Mouse (Mus musculus): ENCODE data around the gene 4930507D05Rik. TPM values are rescaled to one million over a fixed set of nuclear protein-coding genes. Genes with fewer than 3 reads are reported as not detected.

The 4930507D05Rik gene
- polyA plus RNA-seq (2011; ENCODE audit: insufficient read depth, insufficient read length, low replicate concordance, missing spikeins): not detected in 2 replicates

- TF ChIP-seq POLR2A (IDR thresholded peaks at IDR 0.05; ENCODE audit: borderline replicate concordance, control insufficient read depth, low read depth, low read length) (peak; percentile 65; the same call in 1 of the 2 replicates), CTCF (IDR thresholded peaks at IDR 0.05; ENCODE audit: control insufficient read depth, insufficient read depth, low read length) (no peak)
- H3K27ac ChIP-seq (ENCODE audit: control insufficient read depth, insufficient read depth, low read depth, low read length, poor library complexity): peak within 1 kb of the TSS; percentile 95
- WGBS: under 1% methylated on average over 73 of the region's 73 CpGs
- peak within 1 kb of the TSS; percentile 95 for H3K4me3 ChIP-seq (replicated peaks; ENCODE audit: control insufficient read depth, low read depth, low read length)
- H3K4me1 ChIP-seq (ENCODE audit: control insufficient read depth, insufficient read depth, low read length): peaks cover 1% of the 10 kb centered on the region; the same call in 1 of the 2 replicates
Observed at GRCm38 (mm10) chr10:62449364-62450279, at the start of gene 4930507D05Rik, which contains the start of gene Supv3l1. 4930507D05Rik (plus strand) TSS chr10:62449489. Supv3l1 (minus strand) TSS chr10:62449738.

- TF ChIP-seq CTCF (IDR thresholded peaks at IDR 0.05; ENCODE audit: control insufficient read depth, insufficient read depth, low read length): no peak
- no peak for TF ChIP-seq POLR2A (IDR thresholded peaks at IDR 0.05; ENCODE audit: borderline replicate concordance, control insufficient read depth, low read depth, low read length)
- WGBS: 88% methylated on average over 19 of the region's 19 CpGs
- no peaks in the 10 kb centered on the region for H3K4me1 ChIP-seq (ENCODE audit: control insufficient read depth, insufficient read depth, low read length)
- no peak overlapping the region for H3K27ac ChIP-seq (ENCODE audit: control insufficient read depth, insufficient read depth, low read depth, low read length, poor library complexity)
- H3K4me3 ChIP-seq (replicated peaks; ENCODE audit: control insufficient read depth, low read depth, low read length): no peak overlapping the region
Observed at GRCm38 (mm10) chr10:62401641-62402111, 47.6 kb upstream of the 4930507D05Rik start.

GRCm38 (mm10) chr10:62404901-62405300, 44.4 kb upstream of the 4930507D05Rik start:
- TF ChIP-seq POLR2A (IDR thresholded peaks at IDR 0.05; ENCODE audit: borderline replicate concordance, control insufficient read depth, low read depth, low read length) (no peak), CTCF (IDR thresholded peaks at IDR 0.05; ENCODE audit: control insufficient read depth, insufficient read depth, low read length) (no peak)
- Histone ChIP-seq H3K4me3 (replicated peaks; ENCODE audit: control insufficient read depth, low read depth, low read length) (no peak overlapping the region), H3K4me1 (ENCODE audit: control insufficient read depth, insufficient read depth, low read length) (no peaks in the 10 kb centered on the region), H3K27ac (ENCODE audit: control insufficient read depth, insufficient read depth, low read depth, low read length, poor library complexity) (no peak overlapping the region)
- 60% methylated on average over 14 of the region's 14 CpGs for WGBS

GRCm38 (mm10) chr10:62410943-62411342, 38.3 kb upstream of the 4930507D05Rik start:
- Histone ChIP-seq H3K27ac (ENCODE audit: control insufficient read depth, insufficient read depth, low read depth, low read length, poor library complexity) (no peak overlapping the region), H3K4me3 (replicated peaks; ENCODE audit: control insufficient read depth, low read depth, low read length) (no peak overlapping the region), H3K4me1 (ENCODE audit: control insufficient read depth, insufficient read depth, low read length) (no peaks in the 10 kb centered on the region)
- 6% methylated on average over 5 of the region's 5 CpGs for WGBS
- no peak for TF ChIP-seq POLR2A (IDR thresholded peaks at IDR 0.05; ENCODE audit: borderline replicate concordance, control insufficient read depth, low read depth, low read length)
- TF ChIP-seq CTCF (IDR thresholded peaks at IDR 0.05; ENCODE audit: control insufficient read depth, insufficient read depth, low read length): peak; percentile 94

GRCm38 (mm10) chr10:62411431-62412410, 37.6 kb upstream of the 4930507D05Rik start:
- H3K4me1 ChIP-seq (ENCODE audit: control insufficient read depth, insufficient read depth, low read length): no peaks in the 10 kb centered on the region
- no peak for TF ChIP-seq CTCF (IDR thresholded peaks at IDR 0.05; ENCODE audit: control insufficient read depth, insufficient read depth, low read length)
- no peak for TF ChIP-seq POLR2A (IDR thresholded peaks at IDR 0.05; ENCODE audit: borderline replicate concordance, control insufficient read depth, low read depth, low read length)
- WGBS: 71% methylated on average over 19 of the region's 19 CpGs
- no peak overlapping the region for H3K4me3 ChIP-seq (replicated peaks; ENCODE audit: control insufficient read depth, low read depth, low read length)
- H3K27ac ChIP-seq (ENCODE audit: control insufficient read depth, insufficient read depth, low read depth, low read length, poor library complexity): no peak overlapping the region

GRCm38 (mm10) chr10:62412906-62413605, 36.2 kb upstream of the 4930507D05Rik start:
- H3K27ac ChIP-seq (ENCODE audit: control insufficient read depth, insufficient read depth, low read depth, low read length, poor library complexity): no peak overlapping the region
- 39% methylated on average over 8 of the region's 8 CpGs for WGBS
- H3K4me3 ChIP-seq (replicated peaks; ENCODE audit: control insufficient read depth, low read depth, low read length): no peak overlapping the region
- H3K4me1 ChIP-seq (ENCODE audit: control insufficient read depth, insufficient read depth, low read length): no peaks in the 10 kb centered on the region
- TF ChIP-seq CTCF (IDR thresholded peaks at IDR 0.05; ENCODE audit: control insufficient read depth, insufficient read depth, low read length): no peak
- no peak for TF ChIP-seq POLR2A (IDR thresholded peaks at IDR 0.05; ENCODE audit: borderline replicate concordance, control insufficient read depth, low read depth, low read length)

- H3K4me1 ChIP-seq (ENCODE audit: control insufficient read depth, insufficient read depth, low read length): no peaks in the 10 kb centered on the region
- no peak overlapping the region for H3K4me3 ChIP-seq (replicated peaks; ENCODE audit: control insufficient read depth, low read depth, low read length)
- no peak for TF ChIP-seq CTCF (IDR thresholded peaks at IDR 0.05; ENCODE audit: control insufficient read depth, insufficient read depth, low read length)
- TF ChIP-seq POLR2A (IDR thresholded peaks at IDR 0.05; ENCODE audit: borderline replicate concordance, control insufficient read depth, low read depth, low read length): no peak
- 40% methylated on average over 4 of the region's 4 CpGs for WGBS
- H3K27ac ChIP-seq (ENCODE audit: control insufficient read depth, insufficient read depth, low read depth, low read length, poor library complexity): no peak overlapping the region
Observed at GRCm38 (mm10) chr10:62413606-62413982, 35.7 kb upstream of the 4930507D05Rik start.

All from bone marrow, adult 2 months (tissue).